Mouse (Mus musculus) ES-E14 (cell line): ENCODE results near the gene Cby3. TPM values are rescaled to one million over a fixed set of nuclear protein-coding genes. Genes with fewer than 3 reads are reported as not detected.

ENCODE experiments used
- DNase-seq: peaks from one replicate; pipeline ENCODE4 v3.0.0-alpha.2; 2013; ENCODE audit warnings: low read depth, low spot score
- H3K27ac ChIP-seq: 2 replicates; pipeline ENCODE4 v1.5.1; 2012; ENCODE audit warnings: low read depth, mild to moderate bottlenecking, low read length, moderate library complexity, mixed read lengths; ENCODE audit not compliant: poor library complexity, insufficient read depth, severe bottlenecking
- H3K36me3 ChIP-seq: 2 replicates; pipeline ENCODE4 v1.6.1; 2012; ENCODE audit warnings: mild to moderate bottlenecking, low read length, moderate library complexity, mixed read lengths; ENCODE audit not compliant: control insufficient read depth, poor library complexity, insufficient read depth, severe bottlenecking
- H3K4me1 ChIP-seq, 2 experiments: fragments of 150-350 bp in 1 of 2; sonication (generic) in 1 of 2; 2 replicates each; pipeline ENCODE4 v1.6.1; 2012; ENCODE audit warnings: low read length in 2 of 2, mild to moderate bottlenecking in 1 of 2, mixed read lengths in 1 of 2; ENCODE audit not compliant: control insufficient read depth in 2 of 2, insufficient read depth in 2 of 2, poor library complexity in 1 of 2
- H3K4me3 ChIP-seq, 2 experiments: fragments of 150-350 bp in 1 of 2; sonication (generic) in 1 of 2; 2 replicates each; pipeline ENCODE4 v1.5.1; 2012; ENCODE audit warnings: low read length in 2 of 2, low read depth in 1 of 2, mild to moderate bottlenecking in 1 of 2, mixed read lengths in 1 of 2; ENCODE audit not compliant: insufficient read depth in 1 of 2, poor library complexity in 1 of 2, severe bottlenecking in 1 of 2
- H3K9ac ChIP-seq: 2 replicates; pipeline ENCODE4 v1.6.1; 2012; ENCODE audit warnings: low read depth, mild to moderate bottlenecking, low read length, mixed read lengths; ENCODE audit not compliant: poor library complexity, insufficient read depth, severe bottlenecking
- H3K9me3 ChIP-seq: fragments of 150-350 bp; sonication (generic); 2 replicates; pipeline ENCODE4 v1.6.1; 2012; ENCODE audit warnings: low read depth, mild to moderate bottlenecking, low read length; ENCODE audit not compliant: control insufficient read depth, insufficient read depth
- CHD2 ChIP-seq: IDR thresholded peaks from 2 replicates; pipeline ENCODE4 v1.6.1; 2014; ENCODE audit warnings: mild to moderate bottlenecking, low read depth, low read length, inconsistent platforms
- HCFC1 ChIP-seq: IDR thresholded peaks from 2 replicates; pipeline ENCODE4 v1.6.1; 2012; ENCODE audit warnings: low read length, inconsistent platforms, borderline replicate concordance; ENCODE audit not compliant: insufficient read depth
- MAFK ChIP-seq: IDR thresholded peaks from 2 replicates; pipeline ENCODE4 v1.6.1; 2014; ENCODE audit warnings: mild to moderate bottlenecking, low read depth, low read length, inconsistent platforms; ENCODE audit not compliant: insufficient read depth
- ZC3H11A ChIP-seq: IDR thresholded peaks from 2 replicates; pipeline ENCODE4 v1.6.1; 2012; ENCODE audit warnings: low read depth, mild to moderate bottlenecking, inconsistent platforms, low read length, borderline replicate concordance
- ZNF384 ChIP-seq: IDR thresholded peaks from 2 replicates; pipeline ENCODE4 v1.6.1; 2012; ENCODE audit warnings: low read depth, low read length, inconsistent platforms
- in situ Hi-C, 2 experiments: fragments of 600-800 bp; cut with MboI; formaldehyde crosslinking; loops; one replicate each; pipeline ENCODE4 v1.15.1; 2025; ENCODE audit warnings: low sequenced_read_pairs in 2 of 2, inconsistent platforms in 1 of 2; ENCODE audit not compliant: unreplicated experiment in 2 of 2
- total RNA-seq: library from RNA; depleted of rRNA; stranded (reverse); fragments of 300-350 nt; gene quantifications from 2 replicates; pipeline ENCODE4 v1.2.3, GENCODE M21; 2012

Cby3 gene
- total RNA-seq, 1 experiment: 0.54 TPM

GRCm38 (mm10) chr11:50387167-50387679 is 33.0 kb downstream of the Cby3 start:
- no peak overlapping the region for H3K27ac ChIP-seq
- H3K4me3 ChIP-seq: no peak overlapping the region
- peaks cover 22% of the 10 kb centered on the region for H3K36me3 ChIP-seq
- no peak overlapping the region for H3K9ac ChIP-seq
- H3K9me3 ChIP-seq: no peaks in the 10 kb centered on the region
- in situ Hi-C loops: loop anchor here in 1 of 2 experiments (5.0 kb wide), 1 partner anchor 85 kb away; no protein-coding TSS in a partner anchor
- TF ChIP-seq MAFK: no peak
- no peak for TF ChIP-seq HCFC1
- TF ChIP-seq ZC3H11A: no peak
- no peak for TF ChIP-seq ZNF384
- H3K4me1 ChIP-seq: peaks cover 12 to 18% of the 10 kb centered on the region in 2 experiments; a peak in 3 of 4 replicates
- no peak for DNase-seq

GRCm38 (mm10) chr11:50387697-50388096 is 33.4 kb downstream of the Cby3 start:
- H3K36me3 ChIP-seq: peaks cover 18% of the 10 kb centered on the region
- no peaks in the 10 kb centered on the region for H3K9me3 ChIP-seq
- H3K27ac ChIP-seq: no peak overlapping the region
- no peak overlapping the region for H3K4me3 ChIP-seq
- no peak for TF ChIP-seq ZNF384
- no peak for TF ChIP-seq ZC3H11A
- TF ChIP-seq HCFC1: no peak
- TF ChIP-seq CHD2: no peak
- in situ Hi-C loops: loop anchor here in 1 of 2 experiments (5.0 kb wide), 1 partner anchor 85 kb away; no protein-coding TSS in a partner anchor
- DNase-seq: no peak
- H3K4me1 ChIP-seq: peaks cover 12 to 18% of the 10 kb centered on the region in 2 experiments; a peak in 3 of 4 replicates
- H3K9ac ChIP-seq: no peak overlapping the region

GRCm38 (mm10) chr11:50388217-50388929 is 34.1 kb downstream of the Cby3 start:
- peaks cover 13% of the 10 kb centered on the region for H3K36me3 ChIP-seq
- in situ Hi-C loops: loop anchor here in 1 of 2 experiments (5.0 kb wide), 1 partner anchor 86 kb away; no protein-coding TSS in a partner anchor
- H3K9me3 ChIP-seq: no peaks in the 10 kb centered on the region
- no peak overlapping the region for H3K27ac ChIP-seq
- H3K4me3 ChIP-seq: no peak overlapping the region
- TF ChIP-seq HCFC1 (no peak), ZNF384 (peak; percentile 88; the same call in 1 of the 2 replicates)
- no peak for DNase-seq
- H3K9ac ChIP-seq: no peak overlapping the region
- H3K4me1 ChIP-seq: peaks cover 12 to 18% of the 10 kb centered on the region in 2 experiments; a peak in 3 of 4 replicates

GRCm38 (mm10) chr11:50389011-50389410 is 34.7 kb downstream of the Cby3 start:
- no peak overlapping the region for H3K9ac ChIP-seq
- TF ChIP-seq MAFK (0 out of 2 replicates have a peak, but pooled peaks have one; percentile 39), HCFC1 (no peak)
- H3K4me3 ChIP-seq: no peak overlapping the region
- H3K36me3 ChIP-seq: peaks cover 10% of the 10 kb centered on the region
- in situ Hi-C loops: loop anchor here in 1 of 2 experiments (5.0 kb wide), 1 partner anchor 87 kb away; no protein-coding TSS in a partner anchor
- H3K9me3 ChIP-seq: no peaks in the 10 kb centered on the region
- H3K4me1 ChIP-seq: peaks cover 12 to 18% of the 10 kb centered on the region in 2 experiments; a peak in 3 of 4 replicates
- no peak for DNase-seq
- no peak overlapping the region for H3K27ac ChIP-seq
